Mouse (Mus musculus) thymus, postnatal 10 days (tissue): Measurements from ENCODE around the gene Wnt10a.

Experiments
- DNase-seq, 2 experiments: peaks; one replicate each; pipeline ENCODE4 v3.0.0; 2021; ENCODE audit warnings: low spot score in 2 of 2

Wnt10a gene

DNA sequence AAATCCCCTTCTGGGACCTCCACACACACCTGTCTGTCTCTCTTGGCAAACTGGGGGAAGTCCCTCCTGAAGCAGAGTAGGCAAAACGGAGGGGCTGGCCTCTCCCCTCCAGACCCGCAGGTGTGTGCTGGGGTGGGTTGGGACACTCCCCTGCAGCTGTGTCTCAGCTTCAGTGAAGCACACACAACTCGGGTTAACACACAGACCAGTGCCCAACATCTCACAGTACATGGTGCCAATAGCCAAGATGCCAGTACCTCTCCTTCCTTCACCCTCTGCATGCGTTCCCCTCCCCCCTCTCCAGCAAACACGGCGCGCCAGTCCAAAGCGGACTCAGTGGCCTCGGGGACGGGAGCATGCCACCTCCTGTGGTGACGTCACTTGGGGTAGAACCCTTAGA is at the start of gene Wnt10a:
Gene Wnt10a (plus strand): TSS at position 268 of the 400 bp plus-strand sequence.
- DNase-seq: no peak

DNA sequence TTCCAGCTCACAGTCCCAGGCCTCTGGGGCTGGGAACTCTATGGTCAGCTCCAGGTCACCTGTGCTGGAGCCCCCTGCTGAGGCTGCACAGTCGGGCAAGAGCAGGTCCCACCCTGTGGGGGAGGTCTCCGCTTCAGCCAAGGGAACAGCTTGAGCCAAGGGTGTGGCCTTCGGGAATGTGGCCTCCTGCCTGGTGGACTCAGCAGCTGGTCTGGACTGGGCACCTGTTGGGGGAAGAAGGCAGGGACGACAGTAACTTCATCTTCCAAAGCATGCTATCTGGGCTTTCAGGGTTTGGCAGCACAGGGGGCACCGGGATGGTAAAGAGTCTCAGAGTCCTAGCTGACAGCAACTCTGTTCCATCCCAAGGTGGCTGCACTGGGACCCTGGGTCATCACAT is 44.0 kb upstream of the Wnt10a start:
- DNase-seq: no peak

DNA sequence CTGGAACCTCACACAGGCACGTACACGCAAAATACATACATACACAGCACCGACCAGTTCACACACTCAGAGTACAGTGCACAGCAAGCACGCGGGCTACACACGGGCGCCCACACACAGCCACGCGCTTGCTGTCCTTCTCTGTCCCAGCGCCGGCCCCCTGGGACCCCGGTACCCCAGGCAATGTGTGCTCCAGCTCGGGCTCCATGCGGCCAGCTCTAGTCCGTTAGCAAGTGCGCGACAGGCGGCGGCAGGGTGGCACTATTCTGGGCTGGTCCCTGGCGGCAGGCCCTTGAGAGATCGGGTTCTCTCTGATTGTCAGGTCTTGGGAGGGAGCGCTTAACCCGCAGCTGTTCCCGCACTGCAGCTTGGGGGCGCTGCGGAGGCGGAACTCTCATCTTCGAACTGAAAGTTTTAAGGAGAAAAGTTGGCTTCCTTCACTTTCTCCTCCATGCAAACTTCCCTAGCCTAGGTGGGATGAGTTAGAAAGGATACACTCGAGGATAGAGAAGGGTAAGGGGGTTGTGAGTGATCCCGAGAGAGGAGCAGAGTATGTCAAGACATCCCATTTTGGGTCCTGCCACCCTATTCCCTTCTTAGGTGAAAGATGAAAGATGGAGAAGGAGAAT is 42.6 kb upstream of the Wnt10a start, which contains the start of gene Prkag3:
Gene Prkag3 (minus strand): TSS at position 579 of the 629 bp plus-strand sequence.
- DNase-seq: peak; percentile 9 to 46

DNA sequence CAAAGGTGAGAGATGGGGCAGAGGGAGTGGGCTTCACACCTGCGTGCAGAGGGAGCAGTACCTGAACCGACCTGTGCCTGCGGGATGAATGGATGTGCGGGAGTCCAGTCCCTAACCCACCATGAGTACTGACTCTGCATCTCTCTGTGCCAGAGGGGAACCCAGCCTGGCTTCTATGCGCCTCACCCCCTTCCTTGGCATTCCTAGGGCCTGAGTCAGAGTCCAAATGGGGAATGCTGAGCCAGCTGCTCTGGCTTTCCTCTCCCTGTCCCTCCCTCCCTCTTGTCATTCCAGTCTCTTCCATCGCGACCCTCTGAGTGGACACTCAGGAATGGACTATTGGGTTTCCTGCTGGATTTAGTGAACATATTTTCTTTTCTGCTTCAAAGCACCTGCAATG is 42.0 kb upstream of the Wnt10a start:
- no peak for DNase-seq

DNA sequence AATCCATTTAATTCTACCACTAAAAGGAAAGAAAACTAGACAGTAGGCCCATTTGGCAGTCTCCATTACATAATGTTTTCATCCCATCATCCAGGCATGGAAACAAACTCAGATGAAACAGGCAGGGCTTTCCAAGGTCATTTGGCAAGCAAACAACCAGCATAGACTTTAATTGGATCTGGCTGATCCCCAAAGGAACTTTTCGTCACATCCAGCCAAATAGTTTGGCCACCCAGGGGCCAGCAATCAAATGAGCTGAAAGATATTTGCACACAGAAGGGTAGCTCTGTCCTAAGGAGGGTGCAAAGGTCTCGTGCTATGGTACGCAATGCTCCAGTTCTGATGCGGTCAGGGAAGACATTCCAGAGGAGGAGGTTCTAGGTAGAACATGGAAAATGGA is 40.6 kb upstream of the Wnt10a start:
- no peak for DNase-seq

DNA sequence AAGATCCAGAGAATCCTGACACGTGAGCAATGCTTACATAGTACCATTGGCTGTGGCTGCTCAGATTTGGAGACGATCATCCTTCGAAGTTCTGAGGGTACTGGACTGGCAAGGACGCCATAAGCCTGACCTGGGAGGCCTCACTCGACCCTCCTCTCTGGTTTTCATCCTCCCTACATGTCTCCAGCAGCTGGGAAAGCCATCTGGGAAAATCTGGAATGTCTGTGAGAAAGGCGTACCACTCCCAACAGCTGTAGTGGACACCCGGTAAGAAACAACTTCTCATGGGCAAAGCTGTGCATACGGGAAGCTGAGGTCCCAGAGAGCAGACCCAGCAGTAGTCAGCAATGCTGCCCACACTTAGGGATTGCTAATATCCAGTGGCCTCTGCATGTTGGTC is 39.2 kb upstream of the Wnt10a start:
- DNase-seq: no peak

DNA sequence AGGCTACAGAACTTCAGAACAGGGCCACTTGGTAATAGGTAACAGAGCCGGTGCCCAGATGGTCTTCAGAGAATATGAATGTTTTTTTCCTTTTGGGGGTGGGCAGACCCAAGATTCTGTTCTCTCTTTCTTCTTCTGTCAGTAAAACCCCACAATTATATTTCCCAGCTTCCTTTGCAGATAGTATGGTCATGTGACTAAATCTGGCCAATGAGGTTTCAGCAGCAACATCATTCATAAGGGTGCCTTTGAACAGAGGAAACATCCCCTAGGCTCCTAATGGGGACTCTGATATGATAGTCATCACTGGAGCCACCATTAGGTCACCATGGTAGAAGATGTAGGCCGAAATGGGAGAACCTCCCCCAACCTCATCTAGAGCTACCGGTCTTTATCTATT is 38.5 kb upstream of the Wnt10a start:
- no peak for DNase-seq

DNA sequence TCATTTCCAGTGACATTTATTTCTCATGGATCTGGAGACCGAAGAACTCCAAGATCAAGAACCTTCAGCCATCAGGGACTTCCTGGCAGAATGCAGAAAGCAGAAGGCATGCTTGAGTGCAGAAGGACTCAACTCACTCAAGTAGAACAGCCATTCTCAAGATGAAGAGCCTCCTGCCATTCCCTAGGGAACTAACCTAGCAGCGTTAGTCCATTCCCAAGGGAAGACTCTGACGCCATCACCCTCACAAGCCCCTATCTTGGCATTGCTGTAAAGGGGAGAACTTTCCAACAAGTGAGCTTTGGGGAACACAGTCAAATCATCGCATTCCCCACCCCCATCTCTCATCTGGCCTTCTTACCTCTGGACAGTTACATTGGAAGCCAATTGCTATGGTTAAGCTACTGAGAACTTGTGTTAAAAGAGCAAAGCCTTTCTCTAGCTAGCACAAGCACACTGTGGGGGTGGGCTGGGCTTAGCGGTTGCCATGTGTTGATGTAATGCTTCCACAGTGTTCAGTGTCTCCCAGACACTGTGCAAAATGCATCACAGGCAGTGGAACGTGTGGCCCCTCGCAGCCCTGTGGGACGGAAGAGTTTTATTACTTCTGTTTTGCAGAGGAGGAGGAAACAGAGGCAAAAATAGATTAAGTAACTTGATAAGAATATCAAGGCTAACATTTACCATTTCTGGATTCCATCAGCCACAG is 37.9 kb upstream of the Wnt10a start:
- no peak for DNase-seq

DNA sequence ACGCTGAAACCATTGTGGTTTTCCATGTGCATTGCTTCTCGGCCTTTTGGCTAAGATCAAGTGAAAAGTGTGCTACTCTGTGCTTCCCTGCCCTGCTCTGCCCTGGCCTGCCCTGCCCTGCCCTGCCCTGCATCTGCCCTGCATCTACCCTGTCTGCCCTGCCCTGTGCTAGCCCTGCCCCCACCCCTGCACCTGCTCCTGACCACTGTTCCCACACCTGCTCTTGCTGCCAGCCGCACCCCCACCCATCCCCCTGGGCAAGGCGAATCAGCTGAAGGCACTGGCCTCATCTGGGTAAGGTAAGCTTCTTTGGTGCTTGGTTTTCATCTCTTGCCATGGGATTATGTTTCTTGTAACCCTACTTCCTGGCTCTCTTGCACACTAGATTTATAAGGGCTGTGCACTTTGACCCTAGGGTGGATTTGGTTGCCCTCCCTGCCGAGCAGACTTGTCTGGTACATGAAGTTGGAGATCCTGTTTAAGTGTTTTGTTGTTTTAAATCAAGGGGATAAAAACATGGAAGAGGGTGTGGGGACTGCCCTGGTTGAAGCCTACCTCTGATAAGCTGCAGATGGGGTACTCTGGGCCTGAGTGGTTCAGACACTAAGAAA is 37.0 kb upstream of the Wnt10a start:
- DNase-seq: peak; percentile 14 to 16

DNA sequence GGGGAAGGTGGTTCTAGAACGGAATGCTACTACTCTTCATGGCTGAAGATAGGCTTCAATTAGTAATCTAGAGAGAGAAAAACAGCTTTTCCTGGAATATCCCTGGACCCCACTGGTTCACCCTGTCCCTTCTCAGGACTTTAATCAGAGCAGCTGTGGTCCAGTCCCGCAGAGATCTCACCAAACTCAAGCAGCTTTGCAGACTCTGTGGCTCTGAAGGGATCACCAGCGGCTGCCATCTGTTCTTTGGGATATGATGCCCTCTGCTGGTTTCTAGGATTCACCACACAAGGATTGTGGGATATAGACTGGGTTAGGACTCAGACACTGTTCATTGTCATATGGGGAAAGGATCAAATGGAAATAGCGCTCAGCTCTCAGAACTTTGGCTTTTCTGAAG is 31.5 kb upstream of the Wnt10a start:
- DNase-seq: no peak

DNA sequence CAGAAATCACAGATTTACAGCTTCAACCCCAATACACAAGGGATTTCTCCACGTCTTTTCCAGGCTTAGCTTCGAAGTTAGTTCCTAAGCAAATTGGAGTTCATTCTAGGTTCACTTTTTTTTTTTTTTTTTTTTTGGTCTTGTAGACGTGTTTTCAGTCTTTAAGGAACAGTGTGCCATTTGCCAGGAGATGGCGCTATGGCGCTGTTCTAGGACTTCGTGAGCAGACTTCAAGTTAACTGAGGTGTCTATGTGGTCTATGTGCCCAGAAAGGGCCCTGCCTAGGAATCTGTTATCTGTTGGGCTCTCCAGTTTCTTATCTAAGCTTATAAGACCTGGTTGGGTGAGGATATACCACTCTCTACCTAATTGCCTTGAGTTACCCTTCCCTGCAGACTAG is 28.2 kb upstream of the Wnt10a start:
- peak; percentile 21 to 63 for DNase-seq

DNA sequence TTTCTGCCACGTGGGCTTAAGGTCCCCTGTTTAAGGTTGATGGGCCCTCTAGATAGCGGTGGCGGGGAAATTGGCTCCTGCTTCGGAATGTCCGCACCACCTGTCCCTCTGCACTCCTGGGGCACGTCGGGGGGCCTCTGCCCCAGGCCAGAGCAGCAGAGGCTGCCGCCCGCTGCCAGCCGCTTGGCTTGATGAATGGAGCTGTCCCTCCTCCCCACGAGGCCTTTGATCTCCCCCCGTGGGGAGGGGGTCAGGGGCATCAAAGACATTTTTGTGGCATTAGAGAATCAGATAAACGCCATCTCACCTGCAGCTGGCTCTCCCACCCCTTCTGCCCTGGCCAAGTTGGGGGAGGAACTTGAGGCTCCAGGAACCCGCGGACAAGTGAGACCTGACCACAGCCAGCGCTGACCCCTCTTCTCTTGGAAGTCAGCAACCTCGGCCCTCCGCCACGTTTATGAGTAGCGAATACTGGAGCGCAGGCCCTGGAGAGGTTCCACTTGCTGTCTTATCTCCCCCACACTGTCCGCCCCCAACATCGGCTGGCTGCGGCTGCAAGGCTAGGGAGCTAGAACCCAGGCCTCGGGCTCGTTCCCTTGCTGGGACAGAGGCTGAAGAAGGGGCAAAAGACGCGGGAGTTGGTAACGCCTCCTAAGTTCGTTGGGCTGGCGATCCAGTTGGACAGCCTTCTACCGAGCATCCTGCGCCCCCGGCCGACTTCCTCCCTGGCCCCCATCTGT is 20.4 kb upstream of the Wnt10a start:
- DNase-seq: no peak

DNA sequence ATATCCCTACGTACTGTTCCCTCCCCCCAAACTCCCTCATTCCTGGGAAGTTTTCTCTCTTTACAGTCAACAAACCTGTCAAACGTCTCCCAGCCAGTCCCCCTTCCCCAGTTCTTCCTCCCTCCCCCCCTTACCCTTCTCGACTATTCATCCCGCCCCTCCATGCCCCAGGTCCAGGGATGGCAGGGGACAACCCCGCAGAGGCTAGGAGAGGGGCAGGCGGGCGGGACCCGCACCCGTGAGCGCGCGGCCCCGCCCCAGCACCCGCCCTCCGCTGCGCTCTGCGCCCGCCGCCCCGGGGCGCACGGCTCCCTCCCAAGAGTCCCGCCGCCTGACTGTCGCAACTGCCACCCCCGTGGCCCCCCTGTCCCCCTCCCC is 19.9 kb upstream of the Wnt10a start:
- no peak for DNase-seq

DNA sequence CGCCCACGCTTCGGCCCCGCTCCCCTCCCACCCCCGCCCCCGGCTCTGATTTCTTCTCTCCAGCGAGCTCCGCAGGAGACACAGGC is 19.6 kb upstream of the Wnt10a start, which contains the start of gene Wnt6:
Gene Wnt6 (plus strand): TSS at position 48 of the 86 bp plus-strand sequence.
- no peak for DNase-seq

DNA sequence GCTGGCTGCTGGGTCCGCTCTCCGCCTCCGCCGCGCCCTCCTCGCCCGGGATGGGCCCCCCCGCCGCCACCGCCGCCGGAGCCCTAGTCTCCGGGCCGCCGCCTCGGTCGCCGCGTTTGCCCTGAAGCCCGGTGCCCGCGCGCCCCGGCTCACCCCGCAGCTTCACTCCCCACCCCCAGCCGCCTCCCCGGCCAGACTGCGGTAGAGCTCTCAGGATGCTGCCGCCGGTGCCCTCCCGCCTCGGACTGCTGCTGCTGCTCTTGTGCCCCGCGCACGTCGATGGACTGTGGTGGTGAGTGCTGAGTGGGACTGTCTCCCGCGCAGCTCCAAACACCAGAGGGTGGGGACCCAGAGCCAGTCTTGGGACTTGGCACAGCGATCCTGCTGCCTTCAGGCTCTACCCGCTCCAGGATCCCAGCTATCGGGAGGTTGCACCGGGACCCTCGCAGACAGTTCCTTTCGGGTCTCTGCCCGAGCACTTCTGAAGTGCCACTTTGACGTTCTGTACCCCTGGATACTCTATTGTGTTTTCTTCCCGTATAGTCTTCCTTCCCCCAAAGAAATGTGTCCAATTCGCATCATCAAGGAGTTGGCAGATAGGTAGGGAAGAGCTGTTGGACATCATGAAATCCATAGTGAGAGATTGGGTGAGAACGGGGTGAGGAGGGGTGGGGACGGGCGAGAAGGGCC is 19.2 kb upstream of the Wnt10a start:
- DNase-seq: no peak

DNA sequence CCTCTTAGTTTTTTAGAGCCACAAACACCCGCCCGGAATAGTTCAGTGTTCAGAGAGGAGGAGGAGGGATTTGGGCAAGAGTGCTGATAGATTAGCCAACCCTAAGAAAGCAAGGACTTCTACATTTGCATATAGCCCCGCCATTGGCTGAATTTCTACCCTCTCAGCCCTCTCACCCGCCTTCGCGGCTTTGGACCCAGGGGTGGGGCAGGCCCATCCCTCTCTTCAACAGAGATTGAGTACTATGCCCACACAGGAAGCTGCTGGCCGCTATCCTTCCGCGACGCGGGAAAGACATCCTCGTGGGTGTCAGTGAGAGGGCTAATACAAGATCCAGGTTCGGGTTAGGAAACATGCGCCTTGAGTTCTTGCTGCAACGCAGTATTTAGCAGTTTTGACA is 18.2 kb upstream of the Wnt10a start:
- peak; percentile 55 for DNase-seq

DNA sequence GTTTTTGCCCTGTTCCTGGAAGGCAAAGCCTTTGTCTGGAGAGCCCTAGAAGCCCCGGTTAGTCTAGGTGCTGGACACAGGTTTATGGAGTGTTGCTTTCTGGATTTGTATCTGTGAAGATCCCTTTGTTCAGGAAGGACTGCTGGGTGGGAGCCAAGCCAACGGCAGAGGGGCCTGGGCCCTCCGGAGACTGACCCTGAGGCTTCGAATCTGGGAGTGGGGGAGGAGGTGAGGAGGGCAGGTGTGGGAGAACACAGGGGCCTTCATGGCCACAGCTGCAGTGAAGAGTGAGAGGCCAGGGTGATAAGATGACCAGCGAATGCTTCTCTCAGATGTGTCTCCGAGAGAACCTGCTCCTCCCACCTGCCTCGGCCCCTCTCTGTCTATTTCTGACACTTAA is 17.3 kb upstream of the Wnt10a start:
- no peak for DNase-seq

DNA sequence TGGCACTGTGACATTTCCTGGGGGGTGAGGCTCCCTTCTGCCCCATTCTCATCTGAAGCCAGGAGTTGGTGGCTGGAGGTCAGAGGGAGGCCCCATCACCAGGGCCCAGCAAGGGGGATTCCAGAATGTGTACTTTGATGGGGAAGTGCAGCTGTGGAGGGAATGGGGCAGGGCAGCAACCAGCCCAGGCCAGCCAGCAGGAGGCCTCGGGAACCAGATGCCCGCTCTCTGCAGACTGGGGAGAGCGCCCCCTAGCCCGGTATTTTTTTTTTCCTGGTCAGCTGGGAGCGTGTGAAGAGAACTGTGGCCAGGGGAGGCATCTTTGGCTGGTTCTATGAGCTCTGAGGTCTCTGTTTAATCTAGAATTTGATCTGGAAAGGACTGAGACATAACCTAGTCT is 15.5 kb upstream of the Wnt10a start:
- no peak for DNase-seq

DNA sequence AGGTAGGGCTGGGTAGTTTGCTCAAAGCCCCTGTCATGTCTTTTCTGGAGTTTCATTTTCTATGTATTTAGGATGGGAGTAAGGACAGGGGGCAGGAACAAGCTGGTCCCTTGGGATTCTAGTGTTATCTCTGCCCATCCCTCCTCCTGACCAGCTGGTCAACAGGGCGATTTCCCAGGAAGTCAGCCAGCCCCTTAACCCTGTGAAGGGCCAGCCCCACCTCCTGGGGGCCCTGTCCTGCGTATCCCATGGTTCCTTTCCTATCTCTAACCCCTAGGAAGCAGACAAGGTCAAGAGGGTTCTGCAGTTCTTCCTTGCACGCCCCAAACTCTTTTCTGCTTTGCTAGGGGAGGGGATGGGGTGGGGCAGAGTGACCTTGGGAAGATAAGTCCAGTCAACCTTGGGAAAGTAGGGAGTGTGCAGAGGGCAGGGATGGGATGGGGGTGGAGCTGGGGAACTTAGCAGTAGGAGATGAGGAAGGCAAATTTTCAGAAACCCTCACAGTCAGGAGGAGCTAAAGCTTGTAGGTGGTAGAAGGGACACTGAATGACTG is 12.3 kb upstream of the Wnt10a start:
- DNase-seq: no peak

DNA sequence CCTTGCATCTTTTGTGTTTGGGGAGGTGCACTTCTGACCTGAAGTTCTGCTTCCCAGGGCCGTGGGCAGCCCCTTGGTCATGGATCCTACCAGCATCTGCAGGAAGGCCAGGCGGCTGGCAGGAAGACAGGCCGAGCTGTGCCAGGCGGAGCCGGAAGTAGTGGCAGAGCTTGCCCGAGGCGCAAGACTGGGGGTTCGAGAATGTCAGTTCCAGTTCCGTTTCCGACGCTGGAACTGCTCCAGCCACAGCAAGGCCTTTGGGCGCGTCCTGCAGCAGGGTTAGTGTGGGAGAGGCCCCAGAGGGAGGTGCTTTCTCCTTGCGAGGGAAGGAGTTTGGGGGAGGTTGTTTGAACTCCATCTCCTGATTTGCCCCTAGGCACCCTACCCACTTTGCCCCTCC is 9.3 kb upstream of the Wnt10a start:
- DNase-seq: no peak

DNA sequence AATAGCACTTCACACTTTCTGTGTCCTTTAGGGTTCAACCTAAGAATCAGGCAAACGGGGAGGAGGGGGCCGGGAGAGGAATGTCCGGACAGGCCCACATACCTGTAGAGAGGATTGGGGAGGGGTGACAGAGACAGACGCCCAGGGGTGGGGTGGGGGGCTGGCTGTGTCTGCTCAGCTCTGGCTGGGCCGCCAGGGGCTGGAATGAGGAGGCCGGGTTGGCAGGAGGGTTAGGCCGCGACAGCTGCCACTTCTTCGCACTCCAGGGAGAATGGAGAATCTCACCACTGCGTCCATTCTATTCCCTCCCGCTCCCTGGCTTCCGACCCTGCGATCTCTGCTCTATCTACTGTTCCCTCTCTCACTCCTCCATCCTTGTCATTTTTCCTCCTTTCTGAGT is 7.8 kb upstream of the Wnt10a start:
- no peak for DNase-seq

DNA sequence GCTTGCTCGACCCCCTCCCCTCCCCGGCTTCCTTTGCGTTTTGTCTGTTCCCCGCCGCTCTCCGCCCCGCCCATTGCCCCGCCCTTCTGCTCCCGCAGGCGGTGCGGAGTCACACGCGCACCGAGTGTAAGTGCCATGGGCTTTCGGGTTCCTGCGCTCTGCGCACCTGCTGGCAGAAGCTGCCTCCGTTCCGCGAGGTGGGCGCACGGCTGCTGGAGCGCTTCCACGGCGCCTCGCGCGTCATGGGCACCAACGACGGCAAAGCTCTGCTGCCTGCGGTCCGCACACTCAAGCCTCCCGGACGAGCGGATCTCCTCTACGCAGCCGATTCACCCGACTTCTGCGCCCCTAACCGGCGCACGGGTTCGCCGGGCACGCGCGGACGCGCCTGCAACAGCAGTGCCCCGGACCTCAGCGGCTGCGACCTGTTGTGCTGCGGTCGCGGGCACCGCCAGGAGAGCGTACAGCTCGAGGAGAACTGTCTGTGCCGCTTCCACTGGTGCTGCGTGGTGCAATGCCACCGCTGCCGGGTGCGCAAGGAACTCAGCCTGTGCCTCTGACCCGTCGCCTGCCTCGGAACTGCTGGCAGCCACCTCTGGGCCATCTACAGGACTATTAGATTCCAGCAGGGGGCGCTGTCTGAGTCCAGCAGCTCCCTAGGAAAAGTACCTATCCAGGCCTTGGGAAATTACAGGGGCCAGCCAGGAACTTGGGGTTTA is 7.1 kb upstream of the Wnt10a start:
- DNase-seq: no peak
